Mouse (Mus musculus) hindbrain, embryonic 15.5 days (tissue): Measurements from ENCODE around the gene Wnt7b. TPM values are rescaled to one million over a fixed set of nuclear protein-coding genes. Genes with fewer than 3 reads are reported as not detected.
A peak's percentile ranks its signal among the peaks of the same experiment; 100 is the strongest.

Experiments used
- ATAC-seq: fragments of 200-750 bp; cut with Nextera tagmentation; 2 replicates; pipeline ENCODE4 v1.8.0; 2017; ENCODE audit warnings: low read depth, moderate number of reproducible peaks, moderate TSS enrichment; ENCODE audit not compliant: low FRiP score
- H3K27ac ChIP-seq: fragments of 300-500 bp; sonication (generic); replicated peaks from 2 replicates; pipeline ENCODE4 v1.5.1; 2015; ENCODE audit warnings: mild to moderate bottlenecking, inconsistent platforms
- H3K27me3 ChIP-seq: fragments of 300-500 bp; sonication (generic); 2 replicates; pipeline ENCODE4 v1.6.1; 2015; ENCODE audit warnings: control low read depth, inconsistent platforms
- H3K36me3 ChIP-seq: fragments of 300-500 bp; sonication (generic); 2 replicates; pipeline ENCODE4 v1.6.1; 2015; ENCODE audit warnings: control low read depth, inconsistent platforms
- H3K4me1 ChIP-seq: fragments of 300-500 bp; sonication (generic); replicated peaks from 2 replicates; pipeline ENCODE4 v1.6.1; 2015; ENCODE audit warnings: control low read depth, inconsistent platforms
- H3K4me2 ChIP-seq: fragments of 300-500 bp; sonication (generic); 2 replicates; pipeline ENCODE4 v1.6.1; 2015; ENCODE audit warnings: moderate library complexity, mild to moderate bottlenecking, inconsistent platforms
- H3K4me3 ChIP-seq: fragments of 300-500 bp; sonication (generic); 2 replicates; pipeline ENCODE4 v1.5.1; 2015; ENCODE audit warnings: mild to moderate bottlenecking, inconsistent platforms
- H3K9ac ChIP-seq: fragments of 300-500 bp; sonication (generic); 2 replicates; pipeline ENCODE4 v1.6.1; 2015; ENCODE audit warnings: inconsistent platforms
- H3K9me3 ChIP-seq: fragments of 300-500 bp; sonication (generic); 2 replicates; pipeline ENCODE4 v1.6.1; 2016; ENCODE audit warnings: control low read depth, inconsistent platforms
- WGBS: fragments of 180-500 bp; shearing (Covaris S2); methylation state at CpG from one replicate; pipeline ENCODE4 v1.1.7; 2015; 5-methylcytosine and 5-hydroxymethylcytosine counted together
- polyA plus RNA-seq: library from polyadenylated mRNA; unstranded; fragments of >200 nt; fragmentation: Nextera tagmentation; extraction: Ambion mirVana; gene quantifications from 2 replicates; pipeline ENCODE4 v1.2.1, GENCODE M21; 2015

Wnt7b gene
- polyA plus RNA-seq, 1 experiment from 2014 or later: 42.8 TPM

DNA sequence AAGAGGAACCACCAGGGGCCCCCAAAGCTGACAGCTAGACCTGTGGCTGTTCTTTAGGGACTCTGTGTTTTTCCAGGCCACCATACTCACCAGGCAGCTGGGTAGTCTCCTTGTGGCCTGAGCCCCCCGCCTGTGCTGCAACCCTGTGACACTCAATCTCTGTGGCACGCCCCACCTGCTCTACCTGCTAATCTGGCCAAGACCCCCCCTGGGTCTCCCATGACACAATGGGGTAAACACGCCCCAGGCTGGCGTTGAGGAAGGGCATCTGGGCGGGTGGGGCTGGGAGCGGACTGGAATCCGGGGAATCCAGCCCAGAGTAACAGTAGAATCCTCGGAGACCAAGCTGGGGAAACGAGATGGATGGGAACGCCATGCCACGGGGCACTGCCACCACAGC, 21.4 kb downstream of the Wnt7b start:
- Histone ChIP-seq H3K4me2 (no peak overlapping the region), H3K9ac (no peak overlapping the region), H3K27ac (no peak overlapping the region), H3K27me3 (no peaks in the 10 kb centered on the region), H3K9me3 (no peaks in the 10 kb centered on the region), H3K36me3 (no peaks in the 10 kb centered on the region), H3K4me1 (peaks cover 20% of the 10 kb centered on the region), H3K4me3 (no peak overlapping the region)
- no peak for ATAC-seq
- WGBS: 74% methylated on average over 11 of the region's 11 CpGs

DNA sequence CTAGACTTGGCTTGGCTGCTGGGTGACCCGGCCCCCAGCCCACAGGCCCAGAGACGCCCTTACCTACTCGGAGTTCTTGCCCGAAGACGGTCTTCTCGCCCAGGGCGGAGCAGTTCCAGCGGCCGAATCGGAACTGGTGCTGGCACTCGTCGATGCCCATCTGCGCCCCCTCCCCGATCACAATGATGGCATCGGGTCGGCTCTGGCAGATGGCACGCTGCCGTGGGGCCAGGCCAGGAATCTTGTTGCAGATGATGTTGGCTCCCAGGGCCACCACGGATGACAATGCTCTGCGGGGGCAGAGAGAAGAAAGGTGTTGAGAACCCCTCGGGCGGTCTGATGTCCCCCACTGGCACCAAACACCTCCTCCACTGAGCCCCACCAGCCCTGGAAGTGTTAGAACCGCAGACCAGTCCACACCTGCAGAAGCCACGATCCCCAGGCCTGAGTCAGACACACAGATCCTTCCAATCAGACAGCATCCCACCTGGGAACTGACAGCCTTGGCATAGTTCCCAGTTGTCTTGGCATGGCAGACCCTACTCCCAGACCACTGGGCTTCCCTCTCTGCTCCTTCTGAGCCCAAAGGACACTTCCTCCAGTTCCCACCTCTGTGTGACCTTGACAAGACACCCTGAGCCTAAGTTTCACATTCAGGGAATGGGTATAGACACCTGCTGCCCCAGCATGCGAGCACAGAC, 23.3 kb downstream of the Wnt7b start:
- 78% methylated on average over 25 of the region's 25 CpGs for WGBS
- Histone ChIP-seq H3K36me3 (no peaks in the 10 kb centered on the region), H3K27me3 (no peaks in the 10 kb centered on the region), H3K9me3 (no peaks in the 10 kb centered on the region), H3K27ac (no peak overlapping the region), H3K4me2 (no peak overlapping the region), H3K4me1 (peaks cover 12% of the 10 kb centered on the region), H3K4me3 (no peak overlapping the region), H3K9ac (no peak overlapping the region)
- ATAC-seq: no peak

- ATAC-seq: peak; percentile 66; the same call in 1 of the 2 replicates
- H3K27me3 ChIP-seq: no peaks in the 10 kb centered on the region
- H3K4me1 ChIP-seq: peaks cover 12% of the 10 kb centered on the region
- no peak overlapping the region for H3K4me2 ChIP-seq
- H3K4me3 ChIP-seq: no peak overlapping the region
- H3K9ac ChIP-seq: no peak overlapping the region
- H3K9me3 ChIP-seq: no peaks in the 10 kb centered on the region
- no peaks in the 10 kb centered on the region for H3K36me3 ChIP-seq
- 56% methylated on average over 10 of the region's 10 CpGs for WGBS
- no peak overlapping the region for H3K27ac ChIP-seq
Measured at GRCm38 (mm10) chr15:85555799-85556198, 26.5 kb downstream of the Wnt7b start.

GRCm38 (mm10) chr15:85553421-85553820, 28.9 kb downstream of the Wnt7b start:
- Histone ChIP-seq H3K9ac (no peak overlapping the region), H3K27ac (no peak overlapping the region), H3K9me3 (no peaks in the 10 kb centered on the region), H3K4me2 (no peak overlapping the region), H3K36me3 (no peaks in the 10 kb centered on the region), H3K4me3 (no peak overlapping the region), H3K4me1 (peaks cover 6% of the 10 kb centered on the region; the same call in 1 of the 2 replicates), H3K27me3 (no peaks in the 10 kb centered on the region)
- no peak for ATAC-seq
- WGBS: 92% methylated on average over 11 of the region's 11 CpGs

DNA sequence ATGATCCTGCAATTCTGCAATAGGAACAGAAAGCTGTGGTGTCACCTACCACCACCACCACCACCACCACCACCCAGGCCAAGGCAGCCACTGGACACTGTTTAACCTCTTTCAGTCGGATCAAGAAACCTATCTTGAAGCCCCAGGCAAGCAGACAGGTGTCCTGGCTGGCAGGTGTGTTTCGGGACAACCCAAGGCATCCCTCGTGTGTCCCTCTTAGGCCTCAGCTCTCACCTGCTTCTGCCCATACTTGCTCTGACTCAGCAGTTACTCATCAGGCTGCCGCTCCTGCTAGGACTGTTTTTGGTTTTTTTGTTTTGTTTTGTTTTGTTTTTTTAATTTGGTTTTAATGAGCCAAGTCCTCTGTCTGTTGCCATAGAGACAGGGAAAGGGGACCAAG, 35.8 kb downstream of the Wnt7b start:
- 69% methylated on average over 4 of the region's 4 CpGs for WGBS
- no peak for ATAC-seq

DNA sequence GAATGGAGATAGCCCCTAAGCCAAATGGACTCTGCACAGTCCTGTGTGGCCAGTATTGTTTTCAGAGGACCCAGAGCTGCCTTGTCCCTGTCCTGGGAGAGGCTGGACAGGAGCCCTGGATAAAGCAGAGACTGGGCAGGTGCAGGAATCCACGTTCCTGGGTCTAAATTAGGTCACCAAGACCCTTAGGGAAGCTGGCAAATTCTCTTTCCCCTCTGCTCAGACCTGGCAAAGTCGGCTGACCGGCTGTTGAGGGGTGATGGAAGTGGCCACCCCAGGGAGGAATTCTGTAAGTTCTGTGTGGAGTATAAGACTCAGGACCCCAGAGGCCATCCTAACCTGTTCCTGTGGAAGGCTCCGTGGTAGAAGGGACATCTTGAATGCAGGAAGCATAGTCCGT, 36.9 kb downstream of the Wnt7b start:
- no peak overlapping the region for H3K9ac ChIP-seq
- no peak for ATAC-seq
- no peak overlapping the region for H3K27ac ChIP-seq
- WGBS: 82% methylated on average over 5 of the region's 5 CpGs
- H3K4me3 ChIP-seq: no peak overlapping the region
- H3K9me3 ChIP-seq: no peaks in the 10 kb centered on the region
- H3K4me1 ChIP-seq: no peaks in the 10 kb centered on the region; the same call in 1 of the 2 replicates
- H3K4me2 ChIP-seq: no peak overlapping the region
- H3K27me3 ChIP-seq: no peaks in the 10 kb centered on the region
- H3K36me3 ChIP-seq: no peaks in the 10 kb centered on the region

More for the DNA sequence above, 35.8 kb downstream of the Wnt7b start:
- Histone ChIP-seq H3K4me2 (no peak overlapping the region), H3K4me1 (no peaks in the 10 kb centered on the region; the same call in 1 of the 2 replicates), H3K4me3 (no peak overlapping the region), H3K9ac (no peak overlapping the region), H3K36me3 (no peaks in the 10 kb centered on the region), H3K27me3 (no peaks in the 10 kb centered on the region), H3K9me3 (no peaks in the 10 kb centered on the region), H3K27ac (no peak overlapping the region)

- 40% methylated on average over 11 of the region's 11 CpGs for WGBS
- no peak for ATAC-seq
Measured at GRCm38 (mm10) chr15:85538170-85538569, 44.1 kb downstream of the Wnt7b start.

GRCm38 (mm10) chr15:85537151-85537550, 45.1 kb downstream of the Wnt7b start:
- H3K9ac ChIP-seq: no peak overlapping the region
- H3K27ac ChIP-seq: no peak overlapping the region
- H3K27me3 ChIP-seq: no peaks in the 10 kb centered on the region
- H3K4me2 ChIP-seq: no peak overlapping the region
- H3K4me3 ChIP-seq: no peak overlapping the region
- peaks cover 6% of the 10 kb centered on the region; the same call in 1 of the 2 replicates for H3K4me1 ChIP-seq
- ATAC-seq: no peak
- H3K9me3 ChIP-seq: no peaks in the 10 kb centered on the region
- H3K36me3 ChIP-seq: no peaks in the 10 kb centered on the region
- 87% methylated on average over 25 of the region's 25 CpGs for whole genome bisulfite sequencing

More at GRCm38 (mm10) chr15:85538170-85538569, 44.1 kb downstream of the Wnt7b start:
- Histone ChIP-seq H3K4me2 (no peak overlapping the region), H3K36me3 (no peaks in the 10 kb centered on the region), H3K4me3 (no peak overlapping the region), H3K27ac (0 out of 2 replicates have a peak overlapping the region, but pooled peaks have one; percentile 14), H3K4me1 (peaks cover 6% of the 10 kb centered on the region; the same call in 1 of the 2 replicates), H3K27me3 (no peaks in the 10 kb centered on the region), H3K9me3 (no peaks in the 10 kb centered on the region), H3K9ac (no peak overlapping the region)

GRCm38 (mm10) chr15:85534646-85535045, 47.6 kb downstream of the Wnt7b start:
- Histone ChIP-seq H3K4me1 (peaks cover 6% of the 10 kb centered on the region; the same call in 1 of the 2 replicates), H3K9me3 (no peaks in the 10 kb centered on the region), H3K4me3 (no peak overlapping the region), H3K4me2 (no peak overlapping the region), H3K27me3 (no peaks in the 10 kb centered on the region), H3K9ac (no peak overlapping the region), H3K27ac (no peak overlapping the region), H3K36me3 (no peaks in the 10 kb centered on the region)
- ATAC-seq: no peak
- 88% methylated on average over 6 of the region's 6 CpGs for WGBS

DNA sequence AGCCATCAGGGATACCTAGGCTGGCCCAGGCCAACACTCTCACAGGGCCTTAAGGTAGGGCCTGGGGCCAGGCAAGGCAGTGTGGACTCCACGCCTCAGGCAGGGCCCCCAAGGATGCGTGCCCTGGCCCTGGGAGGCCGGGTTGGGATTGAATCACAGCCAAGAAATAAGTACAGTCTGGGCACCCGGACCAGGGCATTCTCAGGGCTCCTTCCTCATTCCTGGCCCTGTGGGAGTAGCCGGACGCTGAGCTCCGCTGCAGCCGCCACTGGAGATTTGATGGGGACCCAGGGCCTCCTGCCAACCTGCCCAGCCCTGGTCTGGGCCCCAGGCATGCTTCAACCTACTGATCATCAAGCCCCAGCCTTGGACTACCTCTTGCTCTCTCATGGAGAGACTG, 48.1 kb downstream of the Wnt7b start:
- Histone ChIP-seq H3K4me2 (no peak overlapping the region), H3K27me3 (no peaks in the 10 kb centered on the region), H3K4me1 (peaks cover 6% of the 10 kb centered on the region; the same call in 1 of the 2 replicates), H3K9me3 (no peaks in the 10 kb centered on the region), H3K27ac (no peak overlapping the region), H3K4me3 (no peak overlapping the region), H3K9ac (no peak overlapping the region), H3K36me3 (no peaks in the 10 kb centered on the region)
- no peak for ATAC-seq
- WGBS: 72% methylated on average over 8 of the region's 8 CpGs

GRCm38 (mm10) chr15:85532063-85532462, 50.2 kb downstream of the Wnt7b start:
- no peak overlapping the region for H3K4me3 ChIP-seq
- H3K4me2 ChIP-seq: no peak overlapping the region
- no peaks in the 10 kb centered on the region for H3K4me1 ChIP-seq
- H3K27ac ChIP-seq: no peak overlapping the region
- 82% methylated on average over 3 of the region's 3 CpGs for WGBS
- ATAC-seq: no peak
- no peaks in the 10 kb centered on the region for H3K36me3 ChIP-seq
- H3K9ac ChIP-seq: no peak overlapping the region
- H3K9me3 ChIP-seq: no peaks in the 10 kb centered on the region
- no peaks in the 10 kb centered on the region for H3K27me3 ChIP-seq

- Histone ChIP-seq H3K27ac (no peak overlapping the region), H3K4me1 (no peaks in the 10 kb centered on the region), H3K4me3 (no peak overlapping the region), H3K4me2 (no peak overlapping the region), H3K9me3 (no peaks in the 10 kb centered on the region), H3K27me3 (no peaks in the 10 kb centered on the region), H3K36me3 (no peaks in the 10 kb centered on the region), H3K9ac (no peak overlapping the region)
- no peak for ATAC-seq
- WGBS: 70% methylated on average over 3 of the region's 3 CpGs
Measured at GRCm38 (mm10) chr15:85529911-85530310, 52.4 kb downstream of the Wnt7b start.
